Mouse (Mus musculus): ENCODE results near the gene Serhl.

Serhl gene

DNA sequence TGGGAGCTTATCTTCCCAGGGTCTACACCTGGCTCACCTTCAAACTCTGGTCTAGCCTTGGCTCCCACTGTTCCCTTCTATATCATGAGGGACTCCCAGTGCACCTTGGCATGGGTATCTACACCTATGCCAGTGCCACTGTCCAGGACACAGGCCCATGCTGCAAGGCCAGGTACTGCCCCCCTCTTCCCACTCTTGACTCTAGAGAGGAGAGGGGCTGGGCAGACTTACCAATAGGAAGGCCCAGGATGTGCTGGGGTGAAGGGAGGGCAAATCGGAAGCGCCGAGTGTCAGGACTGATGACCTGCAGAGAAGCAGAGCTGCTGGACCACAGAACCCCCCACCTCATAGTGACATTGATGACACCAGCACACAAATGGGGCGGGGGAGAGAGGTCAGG lies 72.7 kb downstream of the Serhl start:
- no peak for DNase-seq (ENCODE audit: low read depth, low spot score)

DNA sequence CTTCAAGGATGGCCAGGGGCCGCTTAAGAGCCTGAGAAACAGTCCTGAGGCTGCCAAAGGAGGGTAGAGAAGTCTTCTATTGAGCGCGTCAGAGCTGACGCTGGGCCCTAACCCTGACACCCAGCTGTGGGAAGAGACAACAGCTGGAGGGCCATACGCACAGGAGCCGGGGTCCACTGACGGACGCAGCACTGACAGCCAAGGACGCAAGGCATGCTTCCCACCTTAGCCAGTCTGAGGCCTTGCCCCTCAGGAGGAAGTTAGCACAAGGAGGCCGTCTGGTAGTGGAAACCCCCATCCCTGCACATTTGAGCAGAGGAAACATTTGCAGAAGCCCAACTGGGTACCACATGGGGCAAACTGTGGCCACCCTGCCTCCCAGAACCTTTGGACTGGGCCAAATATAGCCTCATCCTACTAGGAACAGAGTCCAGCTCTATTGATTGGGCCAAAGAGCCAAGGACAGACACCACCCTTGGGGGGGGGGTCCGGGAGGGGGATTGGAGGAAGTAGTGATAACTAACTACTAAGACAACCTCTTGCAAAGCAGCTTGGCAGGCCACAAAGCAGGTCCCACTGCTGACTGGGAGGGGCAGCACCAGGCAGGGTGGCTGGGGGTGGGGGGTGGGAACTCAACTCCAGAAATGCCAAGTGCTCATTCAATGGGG lies 73.6 kb downstream of the Serhl start:
- no peak for DNase-seq (ENCODE audit: low read depth, low spot score)

DNA sequence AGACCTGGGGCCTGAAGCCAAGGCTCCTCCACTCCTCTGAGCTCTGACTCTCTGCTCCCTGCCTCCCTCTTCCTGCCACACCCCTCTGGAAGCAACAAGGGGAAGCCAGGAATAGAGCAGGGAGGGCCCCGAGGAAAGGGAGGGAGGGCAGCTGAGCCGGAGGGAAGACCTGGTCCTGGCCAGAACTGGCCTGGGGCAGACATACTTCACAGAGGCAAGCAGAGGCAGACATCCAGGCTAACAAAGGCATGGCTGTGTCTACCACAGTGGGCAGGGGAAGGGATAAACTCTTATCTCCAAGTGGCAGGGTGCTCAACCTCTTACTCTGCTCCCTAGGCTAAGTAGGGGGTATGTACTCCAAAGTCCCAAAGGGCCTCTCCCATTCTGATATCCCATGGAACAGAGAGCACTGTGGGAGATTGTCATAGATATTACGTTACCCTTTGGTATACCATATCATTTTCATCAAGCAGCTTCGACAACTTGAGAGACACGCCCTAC lies 75.7 kb downstream of the Serhl start:
- no peak for DNase-seq (ENCODE audit: low read depth, low spot score)

DNA sequence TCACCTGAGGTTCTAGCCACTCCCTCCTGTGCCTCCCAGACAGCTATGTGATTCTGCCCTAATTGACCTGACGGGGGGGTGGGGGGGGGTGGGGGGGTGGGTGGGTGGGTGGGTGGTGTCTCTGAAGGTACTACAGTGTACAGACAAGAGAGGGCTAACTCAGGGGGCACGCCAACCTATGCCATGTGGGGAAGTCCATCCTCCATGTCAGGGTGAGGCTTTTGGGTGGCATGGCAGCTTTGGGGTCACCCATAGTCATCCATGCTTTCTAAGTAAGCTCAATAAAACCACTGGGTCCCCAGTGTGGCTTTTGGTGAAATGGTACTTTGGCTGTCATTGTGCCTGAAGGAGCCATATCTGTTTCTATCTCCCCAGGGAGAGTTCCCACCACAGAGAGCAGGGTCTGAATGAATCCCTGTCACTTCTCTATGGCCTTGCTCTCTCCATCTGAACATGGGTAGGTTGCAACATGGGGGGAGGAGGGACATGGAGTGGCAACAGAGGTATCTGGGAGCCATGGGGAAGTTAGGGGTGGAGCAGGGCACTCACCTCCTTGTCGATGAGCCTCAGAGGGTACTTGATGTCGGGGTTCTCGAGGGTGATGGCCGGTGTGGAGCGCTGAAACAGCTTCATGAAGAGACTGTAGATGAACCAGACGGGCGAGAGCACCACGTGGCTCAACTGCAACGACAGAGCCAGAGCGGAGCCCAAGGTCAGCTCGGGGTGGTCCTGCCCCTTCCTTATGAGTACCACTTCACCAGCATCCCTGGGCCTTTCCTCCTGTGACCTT lies 76.4 kb downstream of the Serhl start:
- DNase-seq (ENCODE audit: low read depth, low spot score): no peak
